Mouse (Mus musculus) megakaryocyte progenitor cell, adult 5-6 weeks (primary cell): ENCODE data around the gene Pold3. TPM values are rescaled to one million over a fixed set of nuclear protein-coding genes. Genes with fewer than 3 reads are reported as not detected.

Source experiments
- ATAC-seq: replicated peaks from 2 replicates; pipeline ENCODE4 v1.8.0; 2016; ENCODE audit warnings: mild to moderate bottlenecking, moderate TSS enrichment, inconsistent platforms; ENCODE audit not compliant: poor library complexity
- total RNA-seq, 2 experiments: library from RNA; stranded (forward) in 1 of 2; stranded (reverse) in 1 of 2; fragments of 157-497, 149-512 nt in 1 of 2; fragments of 200-1000 nt in 1 of 2; gene quantifications; 2 replicates each; pipeline versions ENCODE4 v1.2.3 to v1.2.4; 2015 to 2017

The Pold3 gene
- total RNA-seq (2015) (49.4 and 51.4 TPM in 2 replicates), total RNA-seq (2017) (119 and 166 TPM in 2 replicates)

- peak; percentile 91 for ATAC-seq
Measured at GRCm38 (mm10) chr7:100121376-100121789, at the start of gene Pold3. TSS of gene Pold3 (minus strand) at chr7:100121565.

GRCm38 (mm10) chr7:100170756-100171155 is 49.4 kb upstream of the Pold3 start:
- ATAC-seq: no peak

- no peak for ATAC-seq
Measured at GRCm38 (mm10) chr7:100168654-100169053, 47.3 kb upstream of the Pold3 start.

- no peak for ATAC-seq
Measured at GRCm38 (mm10) chr7:100163506-100163905, 42.1 kb upstream of the Pold3 start.

GRCm38 (mm10) chr7:100160006-100160405 is 38.6 kb upstream of the Pold3 start:
- no peak for ATAC-seq

- ATAC-seq: peak; percentile 92
Measured at GRCm38 (mm10) chr7:100159105-100159841, 37.9 kb upstream of the Pold3 start, which contains the start of gene Lipt2. TSS of gene Lipt2 (plus strand) at chr7:100159277.

- 0 out of 2 replicates have a peak, but pooled peaks have one; percentile 27 for ATAC-seq
Measured at GRCm38 (mm10) chr7:100157669-100158068, 36.3 kb upstream of the Pold3 start.

- ATAC-seq: no peak
Measured at GRCm38 (mm10) chr7:100150626-100151025, 29.3 kb upstream of the Pold3 start.

GRCm38 (mm10) chr7:100150086-100150485 is 28.7 kb upstream of the Pold3 start:
- ATAC-seq: no peak

- ATAC-seq: no peak
Measured at GRCm38 (mm10) chr7:100148586-100148985, 27.2 kb upstream of the Pold3 start.

GRCm38 (mm10) chr7:100140591-100140990 is 19.2 kb upstream of the Pold3 start:
- peak; percentile 54 for ATAC-seq

GRCm38 (mm10) chr7:100138075-100138474 is 16.7 kb upstream of the Pold3 start:
- ATAC-seq: no peak

- ATAC-seq: no peak
Measured at GRCm38 (mm10) chr7:100137038-100137437, 15.7 kb upstream of the Pold3 start.

GRCm38 (mm10) chr7:100132379-100132778 is 11.0 kb upstream of the Pold3 start:
- no peak for ATAC-seq

- ATAC-seq: no peak; the same call in 1 of the 2 replicates
Measured at GRCm38 (mm10) chr7:100130592-100130991, 9.2 kb upstream of the Pold3 start.

GRCm38 (mm10) chr7:100128262-100129041 is 7.1 kb upstream of the Pold3 start:
- ATAC-seq: peak; percentile 52

GRCm38 (mm10) chr7:100126514-100126913 is 5.1 kb upstream of the Pold3 start:
- ATAC-seq: no peak

GRCm38 (mm10) chr7:100125166-100125565 is 3.8 kb upstream of the Pold3 start:
- no peak for ATAC-seq

GRCm38 (mm10) chr7:100124211-100124610 is 2.8 kb upstream of the Pold3 start:
- 0 out of 2 replicates have a peak, but pooled peaks have one; percentile 29 for ATAC-seq

GRCm38 (mm10) chr7:100123486-100123885 is 2.1 kb upstream of the Pold3 start:
- ATAC-seq: peak; percentile 66

- peak; percentile 35 for ATAC-seq
Measured at GRCm38 (mm10) chr7:100120791-100121261, 539 bp downstream of the Pold3 start.

- ATAC-seq: no peak
Measured at GRCm38 (mm10) chr7:100114279-100114678, 7.1 kb downstream of the Pold3 start.
